Mouse (Mus musculus): ENCODE data around the gene Atp5g1.

GRCm38 (mm10) chr11:96070353-96070752 lies 5.1 kb downstream of the Atp5g1 start:
- TF ChIP-seq CTCF (IDR thresholded peaks at IDR 0.05; ENCODE audit: low read depth, low read length) (no peak), POLR2A (IDR thresholded peaks at IDR 0.05; ENCODE audit: insufficient read depth, low read length) (no peak), EP300 (IDR thresholded peaks at IDR 0.05; ENCODE audit: insufficient read depth, low read depth, low read length) (no peak)
